Mouse (Mus musculus): ENCODE measurements around the gene Ccdc149. TPM values are rescaled to one million over a fixed set of nuclear protein-coding genes. Genes with fewer than 3 reads are reported as not detected.
A peak's percentile ranks its signal among the peaks of the same experiment; 100 is the strongest.

Gene Ccdc149
- total RNA-seq, 4 experiments from 2014 or later, result 0.41 to 1.7 (median 1.2) TPM

- no peak for DNase-seq (ENCODE audit: low spot score in 2 of 2)
Measured at GRCm38 (mm10) chr5:52375847-52376246, 95.5 kb downstream of the Ccdc149 start.

GRCm38 (mm10) chr5:52370901-52371300 is 100.4 kb downstream of the Ccdc149 start:
- DNase-seq (ENCODE audit: low spot score in 2 of 2), result no peak

- no peak for DNase-seq (ENCODE audit: low spot score in 2 of 2)
Measured at GRCm38 (mm10) chr5:52367866-52368840, 103.2 kb downstream of the Ccdc149 start.

DNA sequence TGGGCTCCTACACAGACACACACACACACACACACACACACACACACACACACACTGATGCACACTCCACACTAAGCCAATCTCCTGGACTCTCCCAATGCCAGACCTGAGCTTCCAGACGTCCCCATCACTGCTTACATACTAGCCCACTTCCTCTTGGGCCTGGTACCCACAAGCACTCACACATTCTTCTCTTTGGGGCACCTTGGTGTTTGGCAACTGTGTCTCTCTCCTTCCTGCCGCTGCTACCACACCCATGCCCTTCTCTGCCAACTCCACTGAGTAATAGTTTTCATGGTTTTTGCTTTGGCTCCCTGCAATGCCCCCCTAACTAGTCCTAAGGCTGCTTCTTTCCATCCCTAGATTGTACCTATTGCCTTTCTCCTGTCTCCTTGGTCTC is 104.7 kb downstream of the Ccdc149 start:
- DNase-seq (ENCODE audit: low spot score in 2 of 2), result no peak

GRCm38 (mm10) chr5:52365930-52366329 is 105.4 kb downstream of the Ccdc149 start:
- DNase-seq (ENCODE audit: low spot score in 2 of 2), result no peak

- no peak for DNase-seq (ENCODE audit: low spot score in 2 of 2)
Measured at GRCm38 (mm10) chr5:52364521-52364920, 106.8 kb downstream of the Ccdc149 start.

DNA sequence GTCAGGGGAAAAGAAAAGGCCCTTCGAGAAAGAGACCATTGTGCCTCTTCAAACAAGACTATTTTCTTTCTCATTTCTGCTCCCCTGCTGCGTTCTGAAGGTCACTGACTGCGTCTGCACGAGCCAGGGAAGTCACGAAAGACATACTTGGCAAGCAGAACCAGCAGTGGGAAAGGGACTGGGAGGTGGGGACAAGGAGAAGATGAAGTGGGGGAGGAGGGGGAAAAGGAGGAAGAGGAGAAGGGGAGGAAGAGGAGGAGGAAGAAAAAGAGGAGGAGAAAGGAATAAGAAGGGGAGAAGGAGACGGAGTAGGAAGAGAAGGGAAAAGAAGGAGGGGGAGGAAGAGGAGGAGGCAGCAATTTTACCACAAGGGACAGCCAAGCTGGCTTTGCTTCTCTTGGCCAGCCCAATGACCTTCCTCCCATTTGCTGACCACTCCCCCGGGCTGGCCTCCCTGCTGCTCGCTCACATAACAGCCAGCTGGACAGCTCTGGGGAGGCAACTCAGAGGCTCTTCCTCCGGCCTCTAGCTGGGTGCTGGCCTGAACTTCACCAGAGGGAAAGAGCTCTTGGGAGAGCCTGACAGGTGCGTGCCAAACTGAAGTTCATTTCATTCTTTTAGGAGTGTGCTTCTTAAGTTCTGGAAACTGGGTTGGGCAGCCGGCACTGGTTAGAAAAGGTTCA is 107.7 kb downstream of the Ccdc149 start, which contains the start of gene Sod3:
Sod3 (plus strand) TSS at position 324 of the 683 bp plus-strand sequence.
- DNase-seq (ENCODE audit: low spot score in 2 of 2), result peak; percentile 61 to 79

DNA sequence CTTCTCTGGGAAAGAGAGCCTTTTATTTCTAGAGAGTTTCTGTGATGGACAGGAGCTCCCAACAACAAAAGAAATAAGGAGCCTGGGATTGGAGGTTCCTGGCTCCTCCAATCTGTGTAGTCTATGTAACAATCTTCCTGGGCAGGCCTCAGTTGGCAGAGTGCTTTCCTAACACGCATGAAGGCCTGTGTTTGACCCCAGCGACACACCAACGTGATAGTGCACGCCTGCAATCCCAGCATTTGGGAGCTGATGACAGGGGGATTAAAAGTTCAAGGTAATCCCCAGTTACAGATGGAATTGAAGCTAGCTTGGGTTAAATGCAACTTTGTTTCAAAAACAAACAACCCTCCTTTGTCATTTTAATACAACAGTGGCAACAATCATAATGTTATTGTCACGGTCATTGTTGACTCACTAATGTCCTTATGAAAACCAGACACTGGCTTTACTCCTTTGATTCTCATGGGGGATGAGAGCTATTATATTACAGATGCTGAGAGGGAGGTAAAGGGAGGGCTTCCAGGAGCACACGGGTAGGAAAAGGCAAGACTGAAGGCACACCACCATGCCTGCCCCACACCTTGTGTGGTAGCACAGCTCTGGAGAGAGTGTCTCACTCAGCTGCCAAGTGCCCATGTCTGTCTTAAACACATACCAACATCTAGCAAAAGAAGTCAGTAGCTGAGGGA is 108.4 kb downstream of the Ccdc149 start:
- no peak for DNase-seq (ENCODE audit: low spot score in 2 of 2)

DNA sequence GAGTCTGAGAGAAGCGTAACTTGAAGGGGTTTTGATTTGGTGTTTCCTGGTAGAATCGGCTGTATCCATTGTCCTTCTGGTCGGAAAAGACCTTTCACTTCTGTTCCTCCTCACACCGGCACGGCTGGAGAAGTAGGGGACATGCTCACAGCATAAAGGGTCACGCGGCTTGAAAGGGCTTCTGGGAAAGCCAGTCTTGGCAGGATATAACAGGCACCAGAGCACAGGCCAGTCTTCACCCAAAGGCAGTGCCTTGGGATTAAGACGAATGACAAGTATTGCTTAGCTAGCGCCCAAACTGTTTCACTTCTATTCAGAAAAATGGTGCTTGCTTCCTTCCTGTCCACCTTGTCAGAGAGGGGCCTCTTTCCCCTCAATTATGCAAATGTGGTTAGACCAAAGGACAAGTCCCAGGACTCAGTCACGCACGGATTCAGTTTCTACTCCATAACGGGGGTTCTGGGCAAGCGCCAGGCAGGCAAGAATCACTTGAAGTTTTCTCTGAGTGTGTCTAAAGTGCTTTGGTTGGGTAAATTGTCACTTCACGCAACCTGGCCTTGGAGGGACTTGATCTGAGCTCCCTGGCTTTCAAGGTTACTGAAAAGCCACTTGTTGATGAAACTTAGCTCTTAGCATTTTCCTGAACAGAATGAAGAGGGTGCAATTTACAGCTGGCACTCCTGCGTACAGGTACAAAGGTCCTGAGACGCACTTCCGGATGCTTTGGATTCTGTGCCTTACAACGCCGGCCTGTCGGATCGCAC is 110.9 kb downstream of the Ccdc149 start:
- no peak for DNase-seq (ENCODE audit: low spot score in 2 of 2)

DNA sequence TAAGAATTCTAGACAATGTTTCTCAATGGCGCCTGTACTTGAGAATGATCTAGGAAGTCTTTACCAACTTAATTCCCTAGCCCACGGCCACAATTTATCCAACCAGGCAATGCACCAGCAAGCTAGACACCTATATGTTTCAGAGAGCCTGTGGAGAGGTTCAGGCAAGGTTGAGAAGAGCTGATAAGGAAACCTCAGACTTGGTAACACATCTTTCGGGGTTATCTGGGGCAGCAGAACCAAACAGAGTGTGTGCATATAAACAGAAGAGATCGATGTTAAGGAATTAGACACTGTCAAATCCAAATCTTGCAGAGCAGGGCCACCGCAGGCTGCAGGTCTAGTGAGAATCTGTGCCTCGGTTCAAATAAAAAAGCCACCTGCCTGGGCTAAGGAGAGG is 113.2 kb downstream of the Ccdc149 start:
- DNase-seq (ENCODE audit: low spot score in 2 of 2), result no peak

GRCm38 (mm10) chr5:52357175-52357754 is 114.1 kb downstream of the Ccdc149 start:
- DNase-seq (ENCODE audit: low spot score in 2 of 2), result no peak

DNA sequence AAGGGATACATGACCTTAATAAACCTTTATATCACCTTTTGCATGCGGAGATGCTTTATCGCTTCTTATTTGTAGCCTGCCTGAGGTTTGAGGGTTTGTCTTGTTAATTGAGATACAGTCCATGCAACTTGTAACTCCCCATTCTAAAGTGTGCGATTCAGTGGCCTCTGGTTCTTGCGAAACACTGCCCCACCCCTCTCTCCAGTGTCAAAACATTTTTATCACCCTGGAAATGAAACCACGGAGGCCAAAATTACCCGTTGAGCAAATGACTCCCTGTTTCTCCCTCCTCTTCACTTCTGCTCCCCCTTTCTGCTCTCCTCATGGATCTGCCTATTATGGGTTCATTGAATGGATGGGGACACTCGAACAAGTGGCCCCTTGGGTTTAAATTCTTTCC is 115.7 kb downstream of the Ccdc149 start:
- DNase-seq (ENCODE audit: low spot score in 2 of 2), result no peak

DNA sequence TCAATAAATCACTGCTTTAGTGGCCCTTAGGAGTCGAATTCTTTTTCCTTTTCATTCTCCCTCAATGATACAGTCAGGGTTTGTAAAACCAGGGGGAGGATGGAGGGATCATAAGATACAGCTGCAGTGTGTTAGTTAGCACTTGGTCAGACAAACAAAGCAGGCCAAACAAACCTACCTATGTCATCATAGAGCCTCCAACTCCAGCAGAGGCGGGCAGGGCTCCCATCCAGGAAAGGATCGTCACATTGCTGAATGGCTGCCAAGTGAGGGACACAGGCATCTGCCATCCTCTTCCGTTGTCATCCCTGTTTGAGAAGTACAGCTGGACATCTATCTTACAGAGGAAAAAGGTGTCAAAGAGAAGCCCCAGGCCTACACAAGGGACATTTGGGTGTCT is 116.9 kb downstream of the Ccdc149 start:
- DNase-seq (ENCODE audit: low spot score in 2 of 2), result no peak

- no peak for DNase-seq (ENCODE audit: low spot score in 2 of 2)
Measured at GRCm38 (mm10) chr5:52352730-52353129, 118.6 kb downstream of the Ccdc149 start.

GRCm38 (mm10) chr5:52351561-52351960 is 119.8 kb downstream of the Ccdc149 start:
- DNase-seq (ENCODE audit: low spot score in 2 of 2), result no peak

- no peak for DNase-seq (ENCODE audit: low spot score in 2 of 2)
Measured at GRCm38 (mm10) chr5:52350451-52350850, 120.9 kb downstream of the Ccdc149 start.

- DNase-seq (ENCODE audit: low spot score in 2 of 2), result no peak
Measured at GRCm38 (mm10) chr5:52346890-52347289, 124.4 kb downstream of the Ccdc149 start.

GRCm38 (mm10) chr5:52339134-52339533 is 132.2 kb downstream of the Ccdc149 start:
- no peak for DNase-seq (ENCODE audit: low spot score in 2 of 2)

- no peak for DNase-seq (ENCODE audit: low spot score in 2 of 2)
Measured at GRCm38 (mm10) chr5:52335590-52335989, 135.7 kb downstream of the Ccdc149 start.

DNA sequence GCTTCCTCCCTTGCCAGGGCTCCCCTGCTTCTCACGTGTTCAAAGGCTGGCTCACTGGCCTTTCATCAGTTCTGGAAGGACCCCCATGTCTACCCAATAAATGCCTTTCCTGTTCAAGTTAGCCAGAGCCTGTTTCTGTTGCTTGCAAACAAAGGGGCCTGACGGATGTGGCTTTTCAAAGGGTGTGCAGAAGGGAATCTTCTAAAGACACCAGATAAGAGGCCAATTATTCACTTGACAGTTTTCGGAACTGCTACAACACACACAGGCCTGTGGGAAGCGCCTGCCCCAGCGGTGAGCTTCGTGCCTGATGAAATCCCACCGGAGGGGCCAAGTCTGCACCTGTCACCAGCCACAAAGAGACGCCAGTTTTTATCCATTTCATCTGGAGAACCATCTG is 139.2 kb downstream of the Ccdc149 start:
- DNase-seq (ENCODE audit: low spot score in 2 of 2), result no peak
